Comparison of ENCODE assay signal across 8 mouse cellular contexts in genomic region chr2:30715720-30716310, GRCm38 (mm10).
A peak's percentile ranks its signal among the peaks of the same experiment; 100 is the strongest.
DNase-seq lines count a peak whose midpoint lies in the region; ATAC-seq and TF ChIP-seq lines count a peak whose summit lies in the region.

No protein-coding gene starts in this region.

- peak overlapping the region; percentile 61 for H3K9ac ChIP-seq in heart, embryonic 12.5 days
- H3K9ac ChIP-seq in MEL (ENCODE audit: control insufficient read depth, low read depth, low read length, poor library complexity, severe bottlenecking): no peak overlapping the region
- peak overlapping the region; percentile 53 for H3K9ac ChIP-seq in forebrain, embryonic 13.5 days
- H3K9ac ChIP-seq in liver, embryonic 12.5 days: no peak overlapping the region

- TF ChIP-seq CTCF in MEL (IDR thresholded peaks at IDR 0.05 in 2 of 3, conservative IDR thresholded peaks at IDR 0.05 in 1 of 3; ENCODE audit: control insufficient read depth in 1 of 3, insufficient read depth in 1 of 3, low read depth in 2 of 3, low read length in 3 of 3, poor library complexity in 1 of 3, severe bottlenecking in 1 of 3): no peak

- H3K4me3 ChIP-seq in heart, embryonic 12.5 days: no peak overlapping the region
- H3K4me3 ChIP-seq in MEL (ENCODE audit: control insufficient read depth in 1 of 2, insufficient read depth in 1 of 2, low read depth in 2 of 2, low read length in 2 of 2): no peak overlapping the region
- H3K4me3 ChIP-seq in forebrain, embryonic 13.5 days: no peak overlapping the region
- no peak overlapping the region for H3K4me3 ChIP-seq in liver, embryonic 12.5 days

- H3K4me2 ChIP-seq in heart, embryonic 12.5 days: peak overlapping the region; percentile 66
- no peak overlapping the region for H3K4me2 ChIP-seq in forebrain, embryonic 13.5 days
- no peak overlapping the region for H3K4me2 ChIP-seq in liver, embryonic 12.5 days

- H3K27me3 ChIP-seq in heart, embryonic 12.5 days (replicated peaks): no peaks in the 10 kb centered on the region
- H3K27me3 ChIP-seq in MEL (ENCODE audit: control insufficient read depth in 1 of 2, insufficient read depth in 2 of 2, low read length in 2 of 2): no peaks in the 10 kb centered on the region
- H3K27me3 ChIP-seq in forebrain, embryonic 13.5 days: no peaks in the 10 kb centered on the region
- H3K27me3 ChIP-seq in liver, embryonic 12.5 days (replicated peaks): peaks cover 97% of the 10 kb centered on the region

- intact Hi-C loops in heart, postnatal 14 days (cut with DNase I): loop anchor here (5.0 kb wide), 1 partner anchor 41 kb away; no protein-coding TSS in a partner anchor

- H3K79me2 ChIP-seq in MEL (ENCODE audit: control insufficient read depth, insufficient read depth, low read length, poor library complexity): no peaks in the 10 kb centered on the region

- TF ChIP-seq RAD21 in MEL (IDR thresholded peaks at IDR 0.05; ENCODE audit: low read depth, low read length): no peak

- ATAC-seq in heart, embryonic 12.5 days (ENCODE audit: insufficient number of reproducible peaks, low FRiP score): no peak
- no peak for ATAC-seq in forebrain, embryonic 13.5 days
- ATAC-seq in liver, embryonic 12.5 days: no peak

- peak overlapping the region; percentile 100 for H3K27ac ChIP-seq in heart, embryonic 12.5 days (ENCODE audit: poor library complexity, severe bottlenecking)
- H3K27ac ChIP-seq in MEL (ENCODE audit: control insufficient read depth, low read depth, low read length): no peak overlapping the region
- peak overlapping the region; percentile 100 for H3K27ac ChIP-seq in forebrain, embryonic 13.5 days
- peak overlapping the region; percentile 79 for H3K27ac ChIP-seq in liver, embryonic 12.5 days

- TF ChIP-seq EP300 in MEL (IDR thresholded peaks at IDR 0.05; ENCODE audit: low read depth in 1 of 2, low read length in 2 of 2): no peak

- no peaks in the 10 kb centered on the region for H3K36me3 ChIP-seq in heart, embryonic 12.5 days
- H3K36me3 ChIP-seq in MEL (ENCODE audit: control insufficient read depth in 1 of 2, insufficient read depth in 2 of 2, low read length in 2 of 2): peaks cover 0 to 5% of the 10 kb centered on the region in 2 experiments; a peak in 2 of 4 replicates
- no peaks in the 10 kb centered on the region for H3K36me3 ChIP-seq in forebrain, embryonic 13.5 days (ENCODE audit: poor library complexity, severe bottlenecking)
- no peaks in the 10 kb centered on the region for H3K36me3 ChIP-seq in liver, embryonic 12.5 days

- no peak for TF ChIP-seq POLR2A in MEL (IDR thresholded peaks at IDR 0.05; ENCODE audit: control insufficient read depth in 1 of 2, insufficient read depth in 1 of 2, low read depth in 1 of 2, low read length in 2 of 2, poor library complexity in 1 of 2)

- no peak for DNase-seq in heart, postnatal 14 days
- DNase-seq in MEL (ENCODE audit: low read depth, low spot score): no peak
- no peak for DNase-seq in layer of hippocampus, postnatal 10 days (ENCODE audit: low spot score in 2 of 2)
- DNase-seq in MN1 (ENCODE audit: low spot score): no peak
- no peak for DNase-seq in lung, adult 18-20 months

- peaks cover 74% of the 10 kb centered on the region for H3K4me1 ChIP-seq in heart, embryonic 12.5 days (replicated peaks)
- peaks cover 6 to 24% of the 10 kb centered on the region in 2 experiments; a peak in 3 of 4 replicates for H3K4me1 ChIP-seq in MEL (ENCODE audit: control insufficient read depth in 1 of 2, insufficient read depth in 2 of 2, low read length in 2 of 2)
- H3K4me1 ChIP-seq in forebrain, embryonic 13.5 days: peaks cover 78% of the 10 kb centered on the region
- peaks cover 76% of the 10 kb centered on the region for H3K4me1 ChIP-seq in liver, embryonic 12.5 days

- H3K9me3 ChIP-seq in heart, embryonic 12.5 days (replicated peaks): no peaks in the 10 kb centered on the region
- no peaks in the 10 kb centered on the region for H3K9me3 ChIP-seq in MEL (replicated peaks; ENCODE audit: insufficient read depth, low read length)
- no peaks in the 10 kb centered on the region for H3K9me3 ChIP-seq in forebrain, embryonic 13.5 days (replicated peaks)
- H3K9me3 ChIP-seq in liver, embryonic 12.5 days (replicated peaks): no peaks in the 10 kb centered on the region

- WGBS in heart, embryonic 12.5 days: 42% methylated on average over 4 of the region's 4 CpGs
- WGBS in forebrain, embryonic 13.5 days: 71% methylated on average over 4 of the region's 4 CpGs
- WGBS in liver, embryonic 12.5 days (ENCODE audit: insufficient replicate concordance): 34% methylated on average over 4 of the region's 4 CpGs

TF ChIP-seq in MEL, 35 proteins besides CTCF, POLR2A, EP300 and RAD21:
- no peak for TF ChIP-seq NELFE (IDR thresholded peaks at IDR 0.05; ENCODE audit: low read depth, low read length)
- TF ChIP-seq USF1 (IDR thresholded peaks at IDR 0.05; ENCODE audit: low read depth, low read length): peak; percentile 33; the same call in 1 of the 2 replicates
- TF ChIP-seq MAX (IDR thresholded peaks at IDR 0.05; ENCODE audit: low read length): peak; percentile 67
- TF ChIP-seq MXI1 (IDR thresholded peaks at IDR 0.05; ENCODE audit: low read depth, low read length): no peak
TF ChIP-seq in MEL: peak in this region for 2.

Comparison
In these comparisons a context has a peak if more than half of its experiments do, and no peak if none do; other contexts are left out.
1. H3K9ac ChIP-seq: peak in heart, embryonic 12.5 days (single experiment) and forebrain, embryonic 13.5 days (single experiment); none in MEL (single experiment) and liver, embryonic 12.5 days (single experiment).